Mouse (Mus musculus) liver, embryonic 14.5 days (tissue): ENCODE measurements around the gene Ret. TPM values are rescaled to one million over a fixed set of nuclear protein-coding genes. Genes with fewer than 3 reads are reported as not detected.

Experiments used
- ATAC-seq: fragments of 200-750 bp; cut with Nextera tagmentation; 2 replicates; pipeline ENCODE4 v1.8.0; 2017; ENCODE audit warnings: moderate number of reproducible peaks, mild to moderate bottlenecking, moderate library complexity; ENCODE audit not compliant: insufficient read depth
- DNase-seq, 3 experiments: peaks; one replicate each; pipeline ENCODE4 v3.0.0-alpha.2; 2012 to 2013; ENCODE audit warnings: low read depth in 3 of 3, low spot score in 3 of 3
- H3K27ac ChIP-seq: fragments of 300-500 bp; sonication (generic); 2 replicates; pipeline ENCODE4 v1.5.1; 2014; ENCODE audit warnings: moderate library complexity, mild to moderate bottlenecking, control low read depth, inconsistent platforms
- H3K27me3 ChIP-seq: fragments of 300-500 bp; sonication (generic); 2 replicates; pipeline ENCODE4 v1.6.1; 2014; ENCODE audit warnings: mild to moderate bottlenecking, low read length, moderate library complexity; ENCODE audit not compliant: control insufficient read depth, insufficient read depth
- H3K36me3 ChIP-seq: fragments of 300-500 bp; sonication (generic); replicated peaks from 2 replicates; pipeline ENCODE4 v1.6.1; 2014; ENCODE audit warnings: low read depth; ENCODE audit not compliant: control insufficient read depth, insufficient read depth
- H3K4me1 ChIP-seq, 2 experiments: fragments of 200-500 bp in 1 of 2; fragments of 300-500 bp in 1 of 2; sonication (generic) in 1 of 2; replicated peaks; 2 replicates each; pipeline ENCODE4 v1.6.1; 2012 to 2014; ENCODE audit warnings: antibody characterized with exemption in 1 of 2, inconsistent platforms in 1 of 2, low read length in 1 of 2; ENCODE audit not compliant: control insufficient read depth in 2 of 2, insufficient read depth in 2 of 2
- H3K4me2 ChIP-seq: fragments of 300-500 bp; sonication (generic); 2 replicates; pipeline ENCODE4 v1.6.1; 2014; ENCODE audit warnings: low read depth, mild to moderate bottlenecking, control low read depth, moderate library complexity
- H3K4me3 ChIP-seq, 2 experiments: fragments of 200-500 bp in 1 of 2; fragments of 300-500 bp in 1 of 2; sonication (generic) in 1 of 2; 2 replicates each; pipeline ENCODE4 v1.5.1; 2012 to 2014; ENCODE audit warnings: low read depth in 2 of 2, low read length in 2 of 2, mild to moderate bottlenecking in 2 of 2, control low read depth in 1 of 2, inconsistent platforms in 1 of 2, moderate library complexity in 1 of 2; ENCODE audit not compliant: insufficient read depth in 1 of 2
- H3K9ac ChIP-seq: fragments of 300-500 bp; sonication (generic); replicated peaks from 2 replicates; pipeline ENCODE4 v1.6.1; 2014; ENCODE audit warnings: mild to moderate bottlenecking, control low read depth, moderate library complexity
- H3K9me3 ChIP-seq: fragments of 300-500 bp; sonication (generic); 2 replicates; pipeline ENCODE4 v1.6.1; 2016; ENCODE audit warnings: low read length, mixed read lengths; ENCODE audit not compliant: control insufficient read depth
- CTCF ChIP-seq: IDR thresholded peaks from 2 replicates; pipeline ENCODE4 v1.5.1; 2016; ENCODE audit warnings: antibody characterized with exemption, low read depth, control low read depth
- EP300 ChIP-seq: IDR thresholded peaks from 2 replicates; pipeline ENCODE4 v1.6.1; 2016; ENCODE audit warnings: antibody characterized with exemption, low read depth
- WGBS: fragments of 180-500 bp; shearing (Covaris S2); extraction: QIAGEN DNeasy Blood & Tissue Kit; methylation state at CpG from one replicate; pipeline ENCODE4 v1.1.7; 2014; ENCODE audit not compliant: insufficient replicate concordance; 5-methylcytosine and 5-hydroxymethylcytosine counted together
- polyA plus RNA-seq, 2 experiments: library from polyadenylated mRNA; depleted of rRNA in 1 of 2; stranded (reverse) in 1 of 2; unstranded in 1 of 2; fragments of >200 nt; fragmentation: Nextera tagmentation in 1 of 2; extraction: Ambion mirVana in 1 of 2; gene quantifications; 2 replicates each; pipeline versions ENCODE4 v1.2.1 to v1.2.3; 2012 to 2014

The Ret gene
- polyA plus RNA-seq, 2 experiments = 0.02 TPM; not detected in 1

GRCm38 (mm10) chr6:118179316-118180084 lies 18.0 kb downstream of the Ret start:
- 47% methylated on average over 13 of the region's 13 CpGs for WGBS
- ATAC-seq = peak; percentile 57

DNA sequence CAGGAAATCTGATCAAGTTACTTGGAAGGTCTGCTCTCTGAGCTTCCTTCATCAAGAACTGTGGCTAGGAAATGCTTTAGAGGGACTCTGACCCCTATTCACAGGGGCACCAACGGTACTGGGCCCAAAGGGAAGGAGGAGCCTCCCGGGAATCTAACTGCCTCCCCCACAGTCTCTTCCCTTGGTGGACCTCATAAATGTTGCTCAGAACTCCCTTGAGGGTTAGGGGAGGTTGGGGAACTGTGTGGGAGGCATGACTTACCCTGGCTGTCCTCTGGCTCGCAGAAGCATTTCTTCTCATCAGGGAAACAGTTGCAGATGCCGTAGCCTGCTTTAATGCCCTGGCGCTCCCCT lies 23.6 kb downstream of the Ret start:
- Histone ChIP-seq H3K9ac (no peak overlapping the region), H3K4me3 (no peak overlapping the region), H3K4me2 (no peak overlapping the region), H3K27me3 (no peaks in the 10 kb centered on the region), H3K36me3 (no peaks in the 10 kb centered on the region), H3K27ac (no peak overlapping the region), H3K4me1 (no peaks in the 10 kb centered on the region), H3K9me3 (no peaks in the 10 kb centered on the region)
- WGBS = 61% methylated on average over 5 of the region's 5 CpGs
- no peak for DNase-seq
- TF ChIP-seq CTCF = no peak
- no peak for TF ChIP-seq EP300
- no peak for ATAC-seq

More at GRCm38 (mm10) chr6:118179316-118180084, 18.0 kb downstream of the Ret start:
- TF ChIP-seq CTCF = peak; percentile 96
- no peak for TF ChIP-seq EP300
- Histone ChIP-seq H3K4me3 (no peak overlapping the region), H3K4me1 (no peaks in the 10 kb centered on the region), H3K9me3 (no peaks in the 10 kb centered on the region), H3K9ac (no peak overlapping the region), H3K36me3 (no peaks in the 10 kb centered on the region), H3K27me3 (no peaks in the 10 kb centered on the region), H3K27ac (no peak overlapping the region), H3K4me2 (no peak overlapping the region)
- peak; percentile 41 to 52 (median 44) for DNase-seq

- no peaks in the 10 kb centered on the region for H3K4me1 ChIP-seq
- no peaks in the 10 kb centered on the region for H3K36me3 ChIP-seq
- DNase-seq = no peak
- no peak for TF ChIP-seq EP300
- TF ChIP-seq CTCF = no peak
- H3K27ac ChIP-seq = no peak overlapping the region
- 75% methylated on average over 18 of the region's 18 CpGs for WGBS
- no peaks in the 10 kb centered on the region for H3K9me3 ChIP-seq
- no peak overlapping the region for H3K4me3 ChIP-seq
- no peaks in the 10 kb centered on the region for H3K27me3 ChIP-seq
- ATAC-seq = no peak
- no peak overlapping the region for H3K9ac ChIP-seq
- no peak overlapping the region for H3K4me2 ChIP-seq
These were observed 24.1 kb downstream of the Ret start for GRCm38 (mm10) chr6:118173251-118173974.

- no peaks in the 10 kb centered on the region for H3K36me3 ChIP-seq
- H3K4me3 ChIP-seq = no peak overlapping the region
- DNase-seq = no peak
- TF ChIP-seq EP300 (no peak), CTCF (no peak)
- H3K27me3 ChIP-seq = no peaks in the 10 kb centered on the region
- 70% methylated on average over 7 of the region's 7 CpGs for WGBS
- no peaks in the 10 kb centered on the region for H3K4me1 ChIP-seq
- no peak for ATAC-seq
- no peaks in the 10 kb centered on the region for H3K9me3 ChIP-seq
- no peak overlapping the region for H3K9ac ChIP-seq
- H3K4me2 ChIP-seq = no peak overlapping the region
- no peak overlapping the region for H3K27ac ChIP-seq
These were observed 26.1 kb downstream of the Ret start for GRCm38 (mm10) chr6:118171386-118171785.

DNA sequence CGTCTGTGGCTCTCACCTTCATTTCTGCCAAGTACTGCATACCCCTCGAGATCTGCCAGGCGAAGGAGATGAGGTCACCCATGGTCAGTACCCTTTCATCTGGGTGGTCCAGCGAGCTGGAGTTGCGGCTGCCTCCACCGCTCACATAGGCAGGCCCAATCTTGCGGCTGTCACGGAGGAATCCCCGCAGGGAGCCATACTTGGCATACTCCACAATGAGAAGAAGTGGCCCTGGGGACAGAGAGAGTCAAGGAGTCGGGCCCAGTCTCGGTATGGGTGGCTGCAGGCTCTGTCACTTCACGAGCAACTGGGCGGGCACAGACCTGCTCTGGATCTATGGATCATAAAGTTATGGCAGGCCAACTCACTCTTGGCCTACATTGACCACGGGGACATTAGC lies 29.4 kb downstream of the Ret start:
- TF ChIP-seq CTCF = no peak
- TF ChIP-seq EP300 = no peak
- H3K36me3 ChIP-seq = no peaks in the 10 kb centered on the region
- H3K9ac ChIP-seq = no peak overlapping the region
- no peak overlapping the region for H3K27ac ChIP-seq
- WGBS = 66% methylated on average over 14 of the region's 14 CpGs
- no peak overlapping the region for H3K4me2 ChIP-seq
- no peaks in the 10 kb centered on the region for H3K9me3 ChIP-seq
- H3K4me3 ChIP-seq = no peak overlapping the region
- DNase-seq = no peak
- ATAC-seq = no peak
- H3K27me3 ChIP-seq = no peaks in the 10 kb centered on the region
- H3K4me1 ChIP-seq = no peaks in the 10 kb centered on the region
